Mouse (Mus musculus) E14TG2a.4 (cell line): ENCODE data around the gene Prr5.

Experiments used
- CTCF ChIP-seq: conservative IDR thresholded peaks from 2 replicates; pipeline ENCODE4 v1.5.1; 2014; ENCODE audit warnings: low read length
- NANOG ChIP-seq: IDR thresholded peaks from 2 replicates; pipeline ENCODE4 v1.6.1; 2014; ENCODE audit warnings: borderline replicate concordance, low read length, mixed read lengths
- POU5F1 ChIP-seq: IDR thresholded peaks from 2 replicates; pipeline ENCODE4 v1.6.1; 2014; ENCODE audit warnings: low read length, borderline replicate concordance

GRCm38 (mm10) chr15:84701947-84702346 is 32.5 kb downstream of the Prr5 start:
- peak; percentile 99 for TF ChIP-seq CTCF
- no peak for TF ChIP-seq NANOG
- no peak for TF ChIP-seq POU5F1
